Mouse (Mus musculus) frontal cortex, adult (tissue): ENCODE data around the gene Scand1.

Source experiments
- ATAC-seq: cut with Nextera tagmentation; 2 replicates; pipeline ENCODE4 v1.9.2; 2017; ENCODE audit warnings: mild to moderate bottlenecking, moderate library complexity, mixed read lengths; ENCODE audit not compliant: low TSS enrichment

Gene Scand1

DNA sequence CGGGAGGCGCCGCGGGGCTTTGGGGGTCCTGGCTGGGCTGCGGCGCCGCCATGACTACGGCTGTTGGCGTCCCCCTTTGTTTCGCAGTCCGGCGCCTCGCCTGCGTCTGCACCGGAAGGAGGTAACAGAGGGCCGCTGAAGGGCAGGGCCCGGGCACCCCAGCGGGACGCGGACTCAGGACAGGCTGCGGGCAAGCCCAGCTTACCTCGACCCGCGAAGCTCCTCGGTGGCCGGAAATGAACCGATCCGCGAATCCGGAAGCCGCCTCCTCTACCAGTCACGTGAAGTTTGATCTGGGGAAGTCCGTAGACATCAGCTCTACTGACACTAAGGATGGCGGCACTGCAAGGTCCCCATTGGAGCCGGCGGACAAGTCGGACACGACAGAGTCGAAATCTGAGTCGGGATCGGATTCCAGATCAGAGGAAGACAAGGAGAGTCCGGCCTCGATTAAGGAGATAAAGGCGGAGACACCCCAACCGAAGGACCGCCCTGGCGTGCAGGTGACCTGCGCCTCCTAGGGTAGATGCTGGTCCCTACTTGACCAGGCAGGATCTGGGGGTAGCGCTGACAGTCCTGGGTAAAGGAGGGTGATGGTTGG is at the start of gene Scand1, which contains the start of gene Cnbd2:
Gene Scand1 (minus strand): TSS at position 408 of the 601 bp plus-strand sequence.
Gene Cnbd2 (plus strand): TSS at position 3 of the 601 bp plus-strand sequence.
- peak; percentile 94 for ATAC-seq

DNA sequence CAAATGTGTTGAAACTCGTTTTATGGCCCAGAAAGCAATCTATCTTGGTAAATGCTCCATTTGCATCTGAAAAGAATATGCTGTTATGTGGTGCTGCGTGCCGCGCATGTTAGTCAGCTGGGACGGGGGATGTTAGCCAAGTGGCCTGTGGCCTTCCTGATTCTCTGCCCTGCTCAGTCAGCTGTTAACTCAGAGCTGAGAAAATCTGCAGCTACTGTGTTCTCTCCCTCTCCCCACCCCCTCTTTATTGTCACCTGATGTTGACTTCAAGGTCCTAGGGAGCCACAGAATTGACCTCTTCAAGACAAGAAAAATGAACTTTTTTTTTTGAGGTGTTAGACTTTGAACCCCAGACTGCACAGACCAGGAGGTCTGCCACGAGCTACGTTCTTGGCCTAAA is 43.5 kb upstream of the Scand1 start:
- ATAC-seq = no peak; the same call in 1 of the 2 replicates

DNA sequence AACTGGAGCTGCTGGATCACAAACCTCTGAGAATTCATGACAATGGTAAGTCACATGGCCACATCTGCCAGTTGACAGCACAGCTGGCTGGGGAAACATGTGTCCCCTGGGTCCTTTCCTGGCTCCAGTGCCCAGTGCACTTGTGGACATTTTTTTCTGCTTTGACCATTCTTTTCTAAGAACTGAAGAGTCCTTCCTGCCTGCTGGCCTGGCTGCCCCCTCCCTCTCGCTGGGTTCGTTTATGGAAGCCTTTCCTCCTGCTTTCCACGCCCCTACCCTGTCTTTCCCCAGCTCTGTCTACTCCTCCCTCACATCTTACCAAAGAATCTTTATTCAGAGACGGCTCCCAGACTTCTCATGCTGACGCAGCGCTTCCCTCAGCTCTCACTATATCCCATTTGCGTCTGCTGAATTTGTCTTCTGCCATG is 40.8 kb upstream of the Scand1 start:
- peak; percentile 55; the same call in 1 of the 2 replicates for ATAC-seq

DNA sequence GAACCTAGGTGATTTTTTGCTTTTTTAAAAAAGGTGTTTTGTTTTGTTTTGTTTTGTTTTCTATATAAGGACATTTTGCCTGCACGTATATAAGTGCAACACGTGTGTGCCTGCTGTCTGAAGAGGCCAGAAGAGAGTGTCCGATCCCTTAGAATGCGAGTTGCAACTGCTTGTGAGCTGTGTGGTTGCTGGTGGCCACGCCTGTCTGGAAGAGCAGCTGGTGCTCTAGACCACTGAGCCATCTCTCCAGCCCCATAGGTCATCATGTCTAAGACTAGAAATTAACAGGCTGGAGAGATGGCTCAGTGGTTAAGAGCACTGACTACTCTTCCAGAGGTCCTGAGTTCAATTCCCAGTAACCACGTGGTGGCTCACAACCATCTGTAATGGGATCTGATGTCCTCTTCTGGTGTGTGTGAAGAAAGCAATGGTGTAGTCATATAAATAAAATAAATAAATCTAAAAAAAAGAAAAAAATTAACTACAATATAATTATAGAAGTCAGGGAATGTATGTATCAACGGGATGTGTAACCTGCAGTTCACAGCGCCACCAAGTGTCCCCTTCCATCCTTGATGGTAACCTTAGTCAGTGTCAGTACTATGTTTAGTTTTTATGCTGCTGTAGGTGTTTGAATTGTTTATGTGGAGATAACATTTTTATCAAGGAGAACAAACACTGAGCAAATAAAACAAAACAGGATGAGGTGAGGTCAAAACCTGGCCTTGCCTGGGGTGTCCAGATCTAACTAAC is 40.1 kb upstream of the Scand1 start:
- ATAC-seq = no peak

DNA sequence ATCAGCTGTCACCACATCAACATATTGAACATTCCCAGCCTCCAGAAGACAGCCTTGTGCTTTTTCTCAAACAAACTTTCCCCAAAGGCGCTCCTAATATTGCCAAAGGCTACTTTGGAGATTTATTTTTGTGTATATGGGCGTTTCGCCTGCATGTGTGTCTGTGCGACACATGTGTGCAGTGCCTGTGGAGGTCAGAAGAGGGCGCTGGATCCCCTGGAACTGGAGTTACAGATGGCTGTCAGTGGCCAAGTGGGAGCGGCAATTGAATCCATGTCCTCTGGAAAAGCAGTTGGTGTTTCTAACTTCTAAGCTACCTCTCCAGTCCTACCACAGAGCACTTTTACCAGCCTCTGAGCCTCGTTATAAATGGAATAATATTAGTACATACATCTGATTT is 38.7 kb upstream of the Scand1 start:
- ATAC-seq = no peak

DNA sequence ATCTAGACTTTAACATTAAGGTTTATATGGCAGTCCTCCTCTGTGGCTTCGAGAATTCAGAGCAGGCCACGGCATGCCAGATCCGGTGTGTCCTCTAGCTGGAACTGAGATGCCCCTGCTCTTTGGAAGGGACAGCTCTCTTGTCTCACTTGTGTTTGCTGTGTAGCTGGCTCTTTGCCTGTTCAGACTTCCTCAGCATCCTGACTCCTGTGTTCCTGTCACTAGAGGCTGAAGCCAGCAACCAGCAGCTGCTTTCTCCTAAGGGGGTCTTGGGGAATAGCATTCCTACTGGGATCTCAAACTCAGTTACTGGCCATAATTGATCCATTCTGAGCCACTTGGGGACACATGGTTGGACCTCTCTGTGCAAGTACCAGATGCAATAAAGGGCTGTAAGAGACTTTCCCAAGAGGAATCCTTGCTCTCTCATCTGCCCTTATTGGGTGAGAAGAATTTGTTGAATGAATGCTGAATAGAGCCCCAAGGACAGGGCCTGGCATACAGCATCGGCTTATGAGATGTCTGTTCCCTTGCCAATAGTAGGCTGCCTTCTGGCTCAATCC is 36.9 kb upstream of the Scand1 start:
- ATAC-seq = no peak

DNA sequence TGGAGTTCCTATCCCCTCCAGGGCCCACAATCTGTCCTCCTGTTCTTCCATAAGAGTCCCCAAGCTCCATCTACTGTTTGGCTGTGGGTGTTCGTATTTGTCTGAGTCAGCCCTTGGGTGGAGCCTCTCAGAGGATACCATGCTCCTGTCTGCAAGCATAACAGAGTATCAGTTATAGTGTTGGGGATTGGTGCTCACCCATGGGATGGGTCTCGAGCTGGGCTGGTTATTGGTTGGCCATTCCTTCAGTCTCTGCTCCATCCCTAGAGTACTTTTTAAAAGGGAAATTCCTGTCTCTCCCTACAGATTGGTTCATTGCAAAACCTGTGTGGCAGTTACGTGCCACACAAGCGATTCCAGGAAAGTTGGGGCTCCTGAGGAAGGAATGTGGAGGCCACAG is 36.3 kb upstream of the Scand1 start:
- ATAC-seq = no peak

DNA sequence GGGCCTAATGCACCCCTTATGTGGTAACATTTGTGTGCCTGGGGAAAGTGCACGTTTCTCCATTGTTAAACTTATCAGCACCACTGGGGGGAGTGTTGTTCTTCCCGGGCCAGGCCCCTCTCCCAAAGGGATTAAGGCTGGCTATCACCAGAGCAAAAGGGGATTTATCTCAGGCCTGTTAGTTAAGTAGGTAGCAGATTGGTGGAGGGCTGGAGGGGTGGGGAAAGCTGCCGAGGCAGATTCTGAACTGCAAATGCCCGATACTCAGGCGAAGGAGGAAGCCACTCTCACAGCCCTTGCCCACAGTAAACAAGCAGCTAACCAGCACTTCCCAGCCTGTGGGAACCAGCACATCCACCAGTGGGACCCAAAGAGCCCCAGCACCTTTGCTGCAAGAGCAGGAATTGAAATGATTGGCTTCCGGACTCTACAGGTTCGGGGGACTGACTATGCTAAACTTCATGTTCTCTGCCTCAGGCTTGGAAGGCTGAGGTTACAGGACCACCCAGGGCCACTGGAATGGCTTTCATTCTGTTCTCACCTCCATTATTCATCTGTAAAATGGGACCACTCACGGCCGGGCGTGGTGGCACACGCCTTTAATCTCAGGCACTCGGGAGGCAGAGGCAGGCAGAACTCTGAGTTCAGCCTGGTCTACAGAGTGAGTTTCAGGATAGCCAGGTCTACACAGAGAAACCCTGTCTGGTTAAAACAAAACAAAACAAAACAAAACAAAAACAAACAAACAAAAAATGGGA is 32.5 kb upstream of the Scand1 start:
- no peak for ATAC-seq

DNA sequence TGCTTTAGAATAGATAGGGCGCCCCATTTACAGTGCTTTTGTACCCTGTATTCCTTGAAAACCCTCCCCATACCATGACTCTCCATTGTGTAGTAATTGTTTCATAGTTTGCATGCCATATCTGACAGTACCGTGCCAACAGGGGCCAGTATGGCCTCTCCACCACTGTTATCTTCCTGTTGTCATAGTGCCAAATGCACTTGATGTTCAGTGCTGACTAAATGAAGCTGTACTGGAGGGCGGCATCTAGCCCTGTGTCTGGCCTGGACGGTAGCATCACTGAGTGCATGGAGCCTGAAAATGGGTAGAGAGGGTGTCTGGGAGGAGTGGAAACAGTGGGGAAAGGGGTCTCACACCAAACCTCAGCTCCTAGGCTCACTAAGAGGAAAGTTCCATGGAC is 27.6 kb upstream of the Scand1 start:
- ATAC-seq = no peak

DNA sequence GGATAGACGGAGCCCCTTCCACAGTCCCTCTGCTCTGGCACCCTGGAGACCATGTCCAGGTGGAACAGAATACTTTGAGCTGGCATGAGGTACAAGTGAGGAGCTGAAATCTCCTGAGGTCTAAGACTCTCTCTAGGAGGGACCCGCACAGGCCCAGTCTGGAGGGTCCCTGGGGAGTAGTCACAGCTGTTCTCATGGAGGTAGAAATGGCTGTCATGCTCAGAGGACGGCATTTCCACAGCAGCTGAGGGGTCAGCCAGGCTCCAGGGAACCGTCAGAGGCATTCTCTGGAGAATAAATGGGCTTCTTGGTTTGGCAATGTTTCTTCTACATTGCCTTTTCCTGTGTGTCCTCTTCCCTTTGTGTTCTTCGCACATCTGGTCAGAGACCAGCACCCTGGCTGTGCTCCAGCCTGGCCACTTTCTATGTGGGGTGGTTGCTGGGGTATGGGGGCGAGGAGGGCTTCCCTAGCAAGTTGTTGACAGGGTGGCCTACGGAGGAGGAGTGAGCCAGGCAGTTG is 19.0 kb upstream of the Scand1 start:
- ATAC-seq = no peak

DNA sequence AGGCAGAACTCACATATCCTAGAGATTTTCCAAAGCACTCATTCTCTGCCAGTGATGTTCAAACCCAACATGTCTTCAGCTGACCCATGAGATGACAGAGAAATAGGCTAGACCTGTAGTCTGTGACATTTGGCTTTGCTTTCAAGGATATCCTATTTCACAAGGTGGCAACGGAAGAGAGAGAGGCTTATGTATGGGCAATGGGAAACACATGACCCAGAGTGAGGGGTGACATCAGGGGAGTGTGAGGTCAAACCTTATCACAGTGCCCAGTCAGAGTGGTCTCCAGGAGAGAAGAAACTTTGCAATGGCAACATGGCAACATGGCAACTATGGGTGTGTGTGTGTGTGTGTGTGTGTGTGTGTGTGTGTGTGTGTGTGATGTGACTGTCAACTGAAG is 18.2 kb upstream of the Scand1 start:
- no peak for ATAC-seq

DNA sequence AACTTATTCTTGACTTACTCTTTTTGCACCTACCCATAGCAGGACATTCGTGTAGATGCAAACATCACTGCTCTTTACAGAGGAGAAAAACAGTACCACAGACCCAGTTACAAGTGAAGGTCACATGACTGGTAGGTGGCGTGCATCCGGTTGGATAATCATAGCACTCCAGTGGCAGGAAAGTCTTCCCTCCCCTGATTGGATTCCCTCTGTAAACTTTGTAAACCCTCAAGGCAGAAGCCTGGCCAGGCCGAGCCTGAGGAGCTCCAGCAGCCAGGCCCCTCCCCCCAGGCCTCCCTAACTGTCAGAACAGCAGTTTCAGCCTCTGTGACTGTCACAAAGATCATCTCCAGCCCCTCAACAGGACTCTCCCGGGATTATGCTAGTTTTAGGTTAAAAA is 12.2 kb upstream of the Scand1 start:
- ATAC-seq = no peak

DNA sequence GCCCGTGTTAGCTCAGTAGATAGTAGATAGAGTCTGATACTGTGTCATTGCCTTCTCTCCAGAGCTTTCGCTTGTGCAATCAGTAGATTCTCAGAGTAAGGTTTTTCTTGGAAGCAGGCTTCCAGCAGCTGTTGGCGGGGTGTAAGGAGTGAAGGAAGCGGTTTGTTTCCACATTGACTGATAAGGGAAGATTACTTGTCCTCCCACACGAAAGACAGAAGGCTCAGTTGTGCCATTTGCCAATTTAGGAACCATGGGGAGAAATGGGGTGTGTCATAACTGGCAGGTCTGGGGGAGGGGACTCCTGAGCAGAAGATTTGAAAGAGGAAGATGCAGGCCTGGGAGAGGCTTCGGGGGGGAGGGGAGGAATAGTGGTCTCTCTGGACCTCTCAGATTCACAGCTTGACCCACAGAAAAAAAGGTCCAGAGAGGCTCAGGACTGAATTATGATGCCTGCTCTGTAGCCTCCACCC is 11.6 kb upstream of the Scand1 start:
- peak; percentile 88; the same call in 1 of the 2 replicates for ATAC-seq

DNA sequence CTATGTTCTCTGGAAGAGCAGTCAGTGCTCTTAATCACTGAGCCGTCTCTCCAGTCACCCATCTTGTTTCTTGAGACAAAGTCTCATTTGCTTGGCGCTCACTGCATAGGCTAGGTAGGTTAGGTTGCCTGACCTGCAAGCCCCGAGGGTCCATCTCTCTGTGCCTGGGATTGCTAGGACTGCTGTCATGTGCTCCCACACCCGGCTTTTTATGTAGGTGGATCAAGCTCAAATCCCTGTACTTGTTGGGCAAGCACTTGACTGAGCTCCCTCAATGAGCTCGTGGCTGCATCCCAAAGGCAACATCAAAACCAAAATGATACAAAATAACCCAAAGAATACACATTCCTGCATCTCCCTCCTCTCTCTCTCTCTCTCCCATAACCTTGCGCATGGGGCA is 9.0 kb upstream of the Scand1 start:
- ATAC-seq = no peak

DNA sequence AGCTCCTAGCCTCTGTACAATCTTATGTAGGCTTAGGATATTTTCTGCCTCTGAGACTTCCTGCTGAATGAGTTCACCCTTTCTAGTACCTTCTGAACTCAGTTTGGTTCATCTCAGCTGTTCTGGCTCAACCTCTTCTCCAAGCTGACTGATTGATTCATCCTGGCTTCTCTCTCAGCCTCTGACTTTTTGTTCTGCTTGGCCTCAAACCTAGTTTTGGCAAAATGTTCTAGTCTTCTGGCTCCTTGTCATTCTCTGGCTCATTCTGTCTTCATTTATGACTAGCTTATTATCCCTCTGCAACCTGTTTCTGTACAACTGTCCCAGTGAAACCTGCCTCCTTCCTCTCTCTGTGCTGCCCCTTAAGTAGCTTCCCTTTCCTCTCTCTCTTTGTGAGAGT is 6.0 kb upstream of the Scand1 start:
- no peak for ATAC-seq

DNA sequence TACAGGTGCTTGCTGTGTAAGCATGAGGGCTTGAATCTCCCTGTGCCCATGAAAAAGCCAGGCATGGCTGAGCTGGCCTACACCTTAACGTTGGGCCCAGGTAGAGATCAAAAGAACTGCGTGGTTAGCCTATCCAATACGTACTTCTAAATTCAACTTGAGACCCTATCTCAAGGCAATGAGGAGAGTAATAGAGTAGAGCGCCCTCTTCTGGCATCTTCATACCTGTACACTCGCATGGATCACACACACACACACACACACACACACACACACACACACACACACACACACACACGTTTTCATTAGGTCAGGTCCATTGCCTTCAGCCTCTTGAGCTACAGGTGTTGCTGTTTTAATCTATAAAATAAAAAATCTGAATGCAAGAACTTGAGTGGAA is 2.3 kb upstream of the Scand1 start:
- no peak for ATAC-seq

DNA sequence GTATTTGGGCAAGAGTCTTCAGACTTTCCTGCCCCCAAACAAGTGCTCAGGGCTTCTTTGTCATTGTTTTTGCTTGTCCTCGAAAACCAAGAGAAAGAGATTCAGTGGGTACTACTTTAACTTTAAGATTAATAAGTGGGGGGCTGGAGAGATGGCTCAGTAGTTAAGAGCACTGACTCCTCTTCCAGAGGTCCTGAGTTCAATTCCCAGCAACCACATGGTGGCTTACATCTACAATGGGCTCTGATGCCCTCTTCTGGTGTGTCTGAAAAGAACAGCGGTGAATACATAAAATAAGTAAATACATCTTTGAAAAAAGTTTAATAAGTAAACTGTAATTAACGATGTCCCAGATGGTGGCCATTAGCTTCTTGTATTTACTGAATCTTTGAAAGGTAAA is 649 bp upstream of the Scand1 start:
- ATAC-seq = no peak

DNA sequence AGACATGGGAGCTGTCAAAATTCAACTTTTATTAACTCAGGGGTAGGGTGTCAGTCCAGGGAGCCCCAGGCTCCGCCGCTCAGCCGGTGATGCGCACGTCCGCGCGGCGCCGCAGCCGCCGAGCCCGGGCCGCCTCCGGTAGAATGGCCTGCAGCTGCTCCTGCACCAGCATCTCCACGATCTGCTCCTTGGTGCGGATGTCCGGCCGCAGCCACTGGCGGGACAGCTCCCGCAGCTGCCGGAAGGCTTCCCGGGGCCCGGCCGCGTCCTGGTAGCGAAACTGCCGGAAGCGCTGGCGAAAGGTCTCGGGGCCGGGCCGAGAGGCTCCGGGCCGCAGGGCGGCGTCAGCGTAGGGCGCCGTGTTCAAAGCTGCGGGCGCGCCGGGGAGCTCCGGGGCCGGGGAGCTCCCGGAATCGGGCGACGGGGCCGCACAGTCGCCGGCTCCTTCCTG is 638 bp downstream of the Scand1 start:
- peak; percentile 62 for ATAC-seq

DNA sequence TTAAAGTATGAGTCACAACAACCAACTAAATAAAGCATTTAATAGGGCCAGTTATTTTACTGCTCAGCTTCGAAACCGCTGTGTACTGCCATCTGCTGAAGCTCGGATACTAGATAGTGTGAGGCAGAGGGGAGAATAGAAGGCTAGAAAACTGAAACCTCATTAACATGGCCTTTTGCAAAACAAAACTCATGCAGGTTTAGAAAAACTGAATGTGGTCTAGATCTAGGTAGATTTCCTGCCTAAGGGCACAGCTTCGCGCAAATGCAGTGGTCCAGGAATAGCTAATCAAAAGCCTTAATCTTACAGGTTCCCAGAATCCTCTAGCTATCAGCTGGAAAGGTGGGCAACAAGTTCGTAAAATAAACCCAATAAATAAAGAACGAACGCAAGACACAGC is 1.1 kb downstream of the Scand1 start:
- no peak for ATAC-seq

DNA sequence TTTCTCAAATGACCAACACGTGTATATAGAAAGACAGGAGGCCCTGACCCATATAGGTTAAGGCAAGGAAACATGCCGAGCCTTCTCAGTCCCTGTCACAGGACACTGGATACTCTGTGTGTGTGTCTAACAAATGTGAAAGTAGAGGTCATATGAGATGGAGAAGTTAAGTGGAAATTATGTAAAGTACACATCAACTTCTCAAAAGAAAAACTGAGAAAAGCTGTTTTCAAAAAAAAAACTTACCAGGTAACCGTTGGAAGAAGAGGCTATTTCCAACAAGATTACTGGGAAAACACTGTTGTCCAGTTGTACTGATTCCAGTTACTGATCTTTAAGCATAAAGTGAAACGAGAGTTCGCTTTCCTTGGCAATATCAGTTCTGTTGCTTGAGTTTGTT is 1.6 kb downstream of the Scand1 start:
- ATAC-seq = no peak

DNA sequence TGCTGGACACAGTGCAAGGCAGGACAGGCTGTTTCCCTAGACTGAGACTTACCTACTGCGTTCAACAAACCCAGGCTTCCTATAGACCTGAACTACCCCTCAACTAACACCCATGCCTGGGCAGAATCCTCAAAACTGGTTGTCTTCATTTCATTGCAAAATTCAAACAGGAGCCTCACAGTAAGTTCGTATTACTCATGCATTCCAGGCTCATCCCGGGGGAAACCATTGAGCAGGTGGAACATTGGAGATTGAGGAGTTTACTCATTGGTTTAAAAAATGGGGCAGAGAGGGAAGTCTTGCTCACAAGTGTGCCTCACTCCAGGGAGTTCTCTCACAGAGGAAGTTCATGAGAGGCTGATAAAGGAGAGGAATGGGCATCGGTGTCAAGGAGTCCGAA is 2.0 kb downstream of the Scand1 start:
- ATAC-seq = no peak

DNA sequence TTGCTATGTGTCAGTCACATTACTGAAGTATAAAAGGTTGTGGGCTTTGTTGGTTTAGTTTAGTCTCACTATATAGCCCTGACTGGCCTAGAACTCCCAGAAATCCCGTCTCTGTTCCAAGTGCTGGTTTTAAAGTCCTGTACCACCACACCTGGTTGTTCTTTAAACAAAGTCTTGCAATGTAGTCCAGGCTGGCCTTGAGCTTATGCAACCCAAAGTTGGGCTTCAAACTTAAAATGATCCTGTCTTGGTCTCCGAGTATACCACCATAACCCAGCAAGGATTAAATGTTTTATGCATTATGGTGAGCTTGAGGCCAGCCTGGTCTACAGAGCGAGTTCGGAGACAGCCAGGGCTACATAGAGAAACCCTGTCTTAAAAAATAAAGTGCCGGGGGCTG is 2.6 kb downstream of the Scand1 start:
- no peak for ATAC-seq
